Mouse (Mus musculus) MEL (cell line): Measurements from ENCODE around the gene Col23a1. TPM values are rescaled to one million over a fixed set of nuclear protein-coding genes. Genes with fewer than 3 reads are reported as not detected.

Experiments used
- DNase-seq: peaks from one replicate; pipeline ENCODE4 v3.0.0; 2011; ENCODE audit warnings: low read depth, low spot score
- H3K27ac ChIP-seq: 2 replicates; pipeline ENCODE4 v1.5.1; 2012; ENCODE audit warnings: low read depth, mild to moderate bottlenecking, control low read depth, low read length, moderate library complexity; ENCODE audit not compliant: control insufficient read depth
- H3K27me3 ChIP-seq, 2 experiments: fragments of 150-350 bp in 1 of 2; sonication (generic) in 1 of 2; 2 replicates each; pipeline ENCODE4 v1.6.1; 2012; ENCODE audit warnings: low read length in 2 of 2, mild to moderate bottlenecking in 2 of 2, improper control_type of control experiment in 1 of 2, moderate library complexity in 1 of 2; ENCODE audit not compliant: insufficient read depth in 2 of 2, control insufficient read depth in 1 of 2
- H3K36me3 ChIP-seq, 2 experiments: 2 replicates each; pipeline ENCODE4 v1.6.1; 2012 to 2014; ENCODE audit warnings: low read length in 2 of 2, improper control_type of control experiment in 1 of 2, inconsistent platforms in 1 of 2, mild to moderate bottlenecking in 1 of 2; ENCODE audit not compliant: insufficient read depth in 2 of 2, control insufficient read depth in 1 of 2
- H3K4me1 ChIP-seq, 2 experiments: fragments of 150-350 bp in 1 of 2; sonication (generic) in 1 of 2; 2 replicates each; pipeline ENCODE4 v1.6.1; 2012; ENCODE audit warnings: low read length in 2 of 2, improper control_type of control experiment in 1 of 2, mild to moderate bottlenecking in 1 of 2; ENCODE audit not compliant: insufficient read depth in 2 of 2, control insufficient read depth in 1 of 2
- H3K4me3 ChIP-seq, 2 experiments: fragments of 150-350 bp in 1 of 2; sonication (generic) in 1 of 2; 2 replicates each; pipeline ENCODE4 v1.5.1; 2012; ENCODE audit warnings: low read depth in 2 of 2, low read length in 2 of 2, mild to moderate bottlenecking in 2 of 2, moderate library complexity in 2 of 2, control low read depth in 1 of 2, improper control_type of control experiment in 1 of 2; ENCODE audit not compliant: control insufficient read depth in 1 of 2, insufficient read depth in 1 of 2
- H3K79me2 ChIP-seq: 2 replicates; pipeline ENCODE4 v1.6.1; 2012; ENCODE audit warnings: mild to moderate bottlenecking, low read length, moderate library complexity; ENCODE audit not compliant: control insufficient read depth, poor library complexity, insufficient read depth
- H3K9ac ChIP-seq: 2 replicates; pipeline ENCODE4 v1.6.1; 2012; ENCODE audit warnings: low read depth, mild to moderate bottlenecking, control low read depth, low read length, moderate library complexity; ENCODE audit not compliant: control insufficient read depth, poor library complexity, severe bottlenecking
- H3K9me3 ChIP-seq: fragments of 150-350 bp; sonication (generic); replicated peaks from 2 replicates; pipeline ENCODE4 v1.6.1; 2012; ENCODE audit warnings: mild to moderate bottlenecking, low read length, improper control_type of control experiment, moderate library complexity; ENCODE audit not compliant: insufficient read depth
- BHLHE40 ChIP-seq: IDR thresholded peaks from 2 replicates; pipeline ENCODE4 v1.6.1; 2012; ENCODE audit warnings: low read depth, mild to moderate bottlenecking, inconsistent platforms, low read length, improper control_type of control experiment, borderline replicate concordance
- CHD1 ChIP-seq: IDR thresholded peaks from 2 replicates; pipeline ENCODE4 v1.6.1; 2012; ENCODE audit warnings: low read depth, mild to moderate bottlenecking, inconsistent platforms, low read length, improper control_type of control experiment
- ELF1 ChIP-seq: IDR thresholded peaks from 2 replicates; pipeline ENCODE4 v1.6.1; 2014; ENCODE audit warnings: low read depth, mild to moderate bottlenecking, inconsistent platforms, low read length, improper control_type of control experiment, moderate library complexity
- EP300 ChIP-seq, 2 experiments: IDR thresholded peaks; 2 replicates each; pipeline ENCODE4 v1.6.1; 2011; ENCODE audit warnings: improper control_type of control experiment in 2 of 2, low read length in 2 of 2, low read depth in 1 of 2, mild to moderate bottlenecking in 1 of 2
- ETS1 ChIP-seq: IDR thresholded peaks from 2 replicates; pipeline ENCODE4 v1.6.1; 2012; ENCODE audit warnings: low read depth, mild to moderate bottlenecking, inconsistent platforms, low read length, improper control_type of control experiment, moderate library complexity
- GABPA ChIP-seq: IDR thresholded peaks from 2 replicates; pipeline ENCODE4 v1.6.1; 2012; ENCODE audit warnings: low read depth, mild to moderate bottlenecking, inconsistent platforms, low read length, improper control_type of control experiment, moderate library complexity
- GATA1 ChIP-seq: IDR thresholded peaks from 2 replicates; pipeline ENCODE4 v1.6.1; 2011; ENCODE audit warnings: low read depth, low read length, improper control_type of control experiment
- HCFC1 ChIP-seq: IDR thresholded peaks from 2 replicates; pipeline ENCODE4 v1.6.1; 2012; ENCODE audit warnings: low read depth, mild to moderate bottlenecking, inconsistent platforms, low read length, improper control_type of control experiment, moderate library complexity
- MAFK ChIP-seq: IDR thresholded peaks from 2 replicates; pipeline ENCODE4 v1.6.1; 2011; ENCODE audit warnings: low read depth, mild to moderate bottlenecking, low read length, improper control_type of control experiment, borderline replicate concordance
- MAX ChIP-seq: IDR thresholded peaks from 2 replicates; pipeline ENCODE4 v1.6.1; 2011; ENCODE audit warnings: low read length, improper control_type of control experiment
- MAZ ChIP-seq: IDR thresholded peaks from 2 replicates; pipeline ENCODE4 v1.6.1; 2012; ENCODE audit warnings: low read depth, mild to moderate bottlenecking, inconsistent platforms, low read length, improper control_type of control experiment
- MXI1 ChIP-seq: IDR thresholded peaks from 2 replicates; pipeline ENCODE4 v1.6.1; 2011; ENCODE audit warnings: mild to moderate bottlenecking, low read depth, low read length, improper control_type of control experiment
- MYC ChIP-seq: IDR thresholded peaks from 2 replicates; pipeline ENCODE4 v1.6.1; 2011; ENCODE audit warnings: low read depth, mild to moderate bottlenecking, low read length, improper control_type of control experiment, moderate library complexity
- NELFE ChIP-seq: IDR thresholded peaks from 2 replicates; pipeline ENCODE4 v1.6.1; 2011; ENCODE audit warnings: low read depth, low read length, improper control_type of control experiment
- NRF1 ChIP-seq: IDR thresholded peaks from 2 replicates; pipeline ENCODE4 v1.6.1; 2014; ENCODE audit warnings: low read depth, mild to moderate bottlenecking, inconsistent platforms, low read length, improper control_type of control experiment, moderate library complexity; ENCODE audit not compliant: poor library complexity, insufficient read depth, severe bottlenecking
- POLR2A ChIP-seq, 2 experiments: IDR thresholded peaks; 2 replicates each; pipeline ENCODE4 v1.6.1; 2011 to 2012; ENCODE audit warnings: low read length in 2 of 2, mild to moderate bottlenecking in 2 of 2, control low read depth in 1 of 2, improper control_type of control experiment in 1 of 2, low read depth in 1 of 2, moderate library complexity in 1 of 2; ENCODE audit not compliant: control insufficient read depth in 1 of 2, insufficient read depth in 1 of 2, poor library complexity in 1 of 2
- POLR2AphosphoS2 ChIP-seq: IDR thresholded peaks from 2 replicates; pipeline ENCODE4 v1.6.1; 2011; ENCODE audit warnings: low read length, improper control_type of control experiment
- POLR2AphosphoS5 ChIP-seq: IDR thresholded peaks from 2 replicates; pipeline ENCODE4 v1.6.1; 2012; ENCODE audit warnings: low read depth, borderline replicate concordance, mild to moderate bottlenecking, inconsistent platforms, low read length, moderate library complexity, mixed read lengths
- RAD21 ChIP-seq: IDR thresholded peaks from 2 replicates; pipeline ENCODE4 v1.6.1; 2011; ENCODE audit warnings: mild to moderate bottlenecking, low read depth, low read length, improper control_type of control experiment
- RCOR1 ChIP-seq: IDR thresholded peaks from 2 replicates; pipeline ENCODE4 v1.6.1; 2012; ENCODE audit warnings: low read depth, mild to moderate bottlenecking, inconsistent platforms, low read length, improper control_type of control experiment
- SIN3A ChIP-seq: IDR thresholded peaks from 2 replicates; pipeline ENCODE4 v1.6.1; 2012; ENCODE audit warnings: low read length, improper control_type of control experiment, inconsistent platforms
- TBP ChIP-seq: IDR thresholded peaks from 2 replicates; pipeline ENCODE4 v1.8.0; 2011; ENCODE audit warnings: low read depth, low read length, improper control_type of control experiment
- TCF12 ChIP-seq: IDR thresholded peaks from 2 replicates; pipeline ENCODE4 v1.6.1; 2014; ENCODE audit warnings: low read depth, mild to moderate bottlenecking, inconsistent platforms, low read length, improper control_type of control experiment, moderate library complexity
- UBTF ChIP-seq: IDR thresholded peaks from 2 replicates; pipeline ENCODE4 v1.6.1; 2012; ENCODE audit warnings: low read depth, mild to moderate bottlenecking, inconsistent platforms, low read length, improper control_type of control experiment, moderate library complexity, borderline replicate concordance; ENCODE audit not compliant: insufficient read depth
- ZC3H11A ChIP-seq: IDR thresholded peaks from 2 replicates; pipeline ENCODE4 v1.6.1; 2012; ENCODE audit warnings: low read depth, mild to moderate bottlenecking, inconsistent platforms, low read length, improper control_type of control experiment
- ZMIZ1 ChIP-seq: IDR thresholded peaks from 2 replicates; pipeline ENCODE4 v1.6.1; 2012; ENCODE audit warnings: low read depth, mild to moderate bottlenecking, inconsistent platforms, low read length, improper control_type of control experiment, moderate library complexity
- ZNF384 ChIP-seq: IDR thresholded peaks from 2 replicates; pipeline ENCODE4 v1.6.1; 2012; ENCODE audit warnings: low read depth, mild to moderate bottlenecking, inconsistent platforms, low read length, improper control_type of control experiment
- polyA plus RNA-seq, 2 experiments: library from polyadenylated mRNA; stranded (reverse) in 1 of 2; unstranded in 1 of 2; fragments of >175 nt in 1 of 2; fragments of >200 nt in 1 of 2; gene quantifications; 2 replicates each; pipeline versions ENCODE4 v1.2.1 to v1.2.4; 2012; ENCODE audit warnings: low replicate concordance in 2 of 2, low read depth in 1 of 2; ENCODE audit not compliant: insufficient read length in 2 of 2, insufficient read depth in 1 of 2, missing spikeins in 1 of 2
- total RNA-seq: library from RNA; depleted of rRNA; stranded (reverse); fragments of 300-350 nt; gene quantifications from 2 replicates; pipeline ENCODE4 v1.2.3, GENCODE M21; 2012

Gene Col23a1
- total and polyA plus RNA-seq, 3 experiments, result under 0.01 to 0.03 TPM; not detected in 1

- no peak for TF ChIP-seq ZC3H11A
- TF ChIP-seq, all 39 proteins: peak for 0
These were observed 332.1 kb downstream of the Col23a1 start (continued) for GRCm38 (mm10) chr11:51621776-51622175.

DNA sequence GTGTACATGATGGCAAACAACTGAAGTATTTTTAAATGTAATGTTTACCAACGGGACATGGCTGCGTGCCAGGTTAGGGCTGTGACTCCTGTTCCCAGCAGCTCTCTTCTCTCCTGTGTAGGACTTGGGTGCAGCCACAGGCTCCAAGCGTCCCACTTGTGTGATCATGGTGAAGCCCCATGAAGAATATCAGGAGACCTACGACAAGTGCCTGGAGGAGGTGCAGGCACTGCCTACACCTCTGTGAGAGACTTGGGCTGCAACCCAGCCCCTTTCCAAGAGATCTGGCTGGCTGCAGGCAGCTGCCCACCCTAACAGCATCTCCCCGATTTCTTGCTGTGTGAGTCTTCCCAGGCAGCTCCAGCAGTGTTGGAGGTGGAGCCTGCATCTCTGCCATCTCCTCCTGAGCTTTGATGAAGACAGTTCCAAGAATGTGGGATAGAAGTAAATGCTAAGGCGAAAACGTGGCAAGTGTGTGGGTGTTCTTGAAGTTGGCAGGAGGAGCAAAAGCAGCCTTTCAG, 333.3 kb downstream of the Col23a1 start:
- Histone ChIP-seq H3K79me2 (peaks cover 33% of the 10 kb centered on the region), H3K9me3 (no peaks in the 10 kb centered on the region), H3K27me3 (no peaks in the 10 kb centered on the region), H3K9ac (no peak overlapping the region), H3K36me3 (peaks cover 15 to 41% of the 10 kb centered on the region in 2 experiments), H3K27ac (no peak overlapping the region), H3K4me3 (no peak overlapping the region), H3K4me1 (peaks cover 6 to 38% of the 10 kb centered on the region in 2 experiments; a peak in 3 of 4 replicates)
- TF ChIP-seq ZMIZ1 (peak; percentile 21; the same call in 1 of the 2 replicates), ZNF384 (no peak), SIN3A (no peak), ELF1 (no peak)
- no peak for DNase-seq

- peaks cover 17 to 51% of the 10 kb centered on the region in 2 experiments for H3K36me3 ChIP-seq
- H3K27ac ChIP-seq, result peak overlapping the region; percentile 66
- peak; percentile 97 for DNase-seq
- H3K9me3 ChIP-seq, result no peaks in the 10 kb centered on the region
- H3K9ac ChIP-seq, result peak overlapping the region; percentile 8
- TF ChIP-seq UBTF (peak; percentile 99), MYC (peak; percentile 78; the same call in 1 of the 2 replicates), HCFC1 (no peak), NELFE (peak; percentile 9; the same call in 1 of the 2 replicates), CHD1 (no peak), ZMIZ1 (no peak), EP300 (IDR thresholded peaks at IDR 0.05; ENCODE audit: low read depth in 1 of 2, low read length in 2 of 2) (peak; percentile 58 to 71), POLR2AphosphoS5 (0 out of 2 replicates have a peak, but pooled peaks have one; percentile 83), ETS1 (peak; percentile 78), GABPA (peak; percentile 97), POLR2AphosphoS2 (peak; percentile 97), MAX (0 out of 2 replicates have a peak, but pooled peaks have one; percentile 29), MAFK (peak; percentile 86), MXI1 (peak; percentile 72), RCOR1 (peak; percentile 24; the same call in 1 of the 2 replicates), BHLHE40 (peak; percentile 35; the same call in 1 of the 2 replicates), RAD21 (no peak), GATA1 (peak; percentile 83), SIN3A (peak; percentile 90), TBP (peak; percentile 99), TCF12 (0 out of 2 replicates have a peak, but pooled peaks have one; percentile 35), NRF1 (no peak), POLR2A (IDR thresholded peaks at IDR 0.05; ENCODE audit: control insufficient read depth in 1 of 2, insufficient read depth in 1 of 2, low read depth in 1 of 2, low read length in 2 of 2, poor library complexity in 1 of 2) (peak in 1 of 2 experiments; percentile 54; a peak in 2 of 4 replicates), MAZ (0 out of 2 replicates have a peak, but pooled peaks have one; percentile 59)
- TF ChIP-seq, all 39 proteins: peak for 19
- H3K79me2 ChIP-seq, result peaks cover 25% of the 10 kb centered on the region
- no peaks in the 10 kb centered on the region for H3K27me3 ChIP-seq
- peaks cover 10 to 43% of the 10 kb centered on the region in 2 experiments; a peak in 3 of 4 replicates for H3K4me1 ChIP-seq
- no peak overlapping the region for H3K4me3 ChIP-seq
These were observed 335.6 kb downstream of the Col23a1 start for GRCm38 (mm10) chr11:51625187-51625820.
